Mouse (Mus musculus) testis, postnatal 14 days (tissue): Measurements from ENCODE around the gene Smoc1.

Source experiments
- DNase-seq: peaks from one replicate; pipeline ENCODE4 v3.0.0; 2021; ENCODE audit warnings: low spot score

The Smoc1 gene

DNA sequence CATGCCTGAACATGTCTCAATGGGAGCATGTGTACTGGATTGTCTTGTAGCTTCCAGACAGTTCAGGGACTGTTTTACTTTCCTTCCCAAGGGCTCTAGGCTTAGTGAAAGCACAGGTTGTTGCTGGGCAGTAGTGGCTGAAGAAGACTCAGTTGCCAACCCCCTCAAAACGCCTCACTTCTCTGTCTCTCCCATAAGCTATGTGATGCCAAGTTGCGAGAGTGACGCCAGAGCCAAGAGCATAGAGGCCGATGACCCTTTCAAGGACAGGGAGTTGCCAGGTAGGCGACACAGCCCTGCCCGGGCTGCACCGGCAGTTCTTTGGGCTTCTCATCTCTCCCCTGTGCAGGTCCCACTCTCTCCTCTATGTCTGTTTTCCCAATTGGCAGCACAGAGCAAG lies 141.4 kb downstream of the Smoc1 start:
- DNase-seq = no peak

- no peak for DNase-seq
These were observed 141.9 kb downstream of the Smoc1 start for GRCm38 (mm10) chr12:81168494-81168893.

DNA sequence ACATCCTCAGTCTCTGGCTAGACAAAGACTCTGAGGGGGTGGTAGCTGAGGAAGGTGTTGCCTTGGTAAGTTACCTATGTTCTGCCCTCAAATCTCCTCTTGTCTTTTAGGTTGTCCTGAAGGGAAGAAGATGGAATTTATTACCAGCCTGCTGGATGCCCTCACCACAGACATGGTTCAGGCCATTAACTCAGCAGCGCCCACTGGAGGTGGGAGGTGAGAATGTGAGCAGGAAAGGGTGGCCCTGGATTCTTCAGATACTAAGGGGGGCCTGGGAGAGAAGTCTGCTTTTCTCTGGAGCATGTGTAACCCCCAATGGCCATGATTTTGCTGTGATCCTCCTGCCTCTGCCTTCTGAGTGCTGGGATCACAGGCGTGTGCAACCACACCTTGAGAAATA lies 143.5 kb downstream of the Smoc1 start:
- DNase-seq = no peak

DNA sequence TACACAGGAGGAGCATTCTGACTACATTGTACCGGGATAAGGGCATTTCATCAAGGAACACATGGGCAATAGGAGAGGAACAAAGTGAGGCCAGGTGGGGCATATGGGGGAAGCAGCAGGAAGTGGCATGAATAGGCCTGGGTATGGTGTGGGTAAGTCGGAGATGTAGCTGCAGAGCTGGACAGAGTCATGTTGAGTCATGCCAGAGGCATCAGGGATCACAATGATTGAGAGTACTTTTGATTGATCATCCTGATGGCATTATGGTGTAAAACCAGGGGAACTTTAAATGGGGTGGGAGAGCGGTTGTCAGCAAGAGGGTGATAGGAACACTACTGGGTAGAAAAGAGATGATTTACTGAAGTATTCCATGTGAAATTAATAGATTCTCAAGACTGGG lies 146.4 kb downstream of the Smoc1 start:
- DNase-seq = no peak

DNA sequence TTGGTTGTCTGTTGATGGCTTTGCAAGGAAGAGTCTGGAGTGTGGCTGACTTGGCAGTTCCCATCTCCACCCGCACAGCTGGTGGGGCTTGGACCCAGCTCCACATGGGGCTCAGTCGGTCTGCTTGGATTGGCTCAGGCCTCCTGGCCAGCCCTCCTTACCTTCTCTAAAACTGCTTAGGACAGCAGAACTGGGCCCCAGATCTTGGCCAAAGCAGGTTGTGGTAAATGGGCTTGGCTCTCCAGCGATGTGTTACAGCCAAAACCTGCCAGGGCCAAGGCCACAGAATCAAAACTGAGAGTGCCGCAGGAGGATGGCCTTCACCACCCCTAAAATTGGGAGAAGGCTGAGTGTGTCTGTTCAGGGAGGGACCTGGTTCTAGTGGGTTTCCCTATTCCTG lies 147.3 kb downstream of the Smoc1 start:
- no peak for DNase-seq

- DNase-seq = no peak
These were observed 148.6 kb downstream of the Smoc1 start for GRCm38 (mm10) chr12:81175252-81175651.

DNA sequence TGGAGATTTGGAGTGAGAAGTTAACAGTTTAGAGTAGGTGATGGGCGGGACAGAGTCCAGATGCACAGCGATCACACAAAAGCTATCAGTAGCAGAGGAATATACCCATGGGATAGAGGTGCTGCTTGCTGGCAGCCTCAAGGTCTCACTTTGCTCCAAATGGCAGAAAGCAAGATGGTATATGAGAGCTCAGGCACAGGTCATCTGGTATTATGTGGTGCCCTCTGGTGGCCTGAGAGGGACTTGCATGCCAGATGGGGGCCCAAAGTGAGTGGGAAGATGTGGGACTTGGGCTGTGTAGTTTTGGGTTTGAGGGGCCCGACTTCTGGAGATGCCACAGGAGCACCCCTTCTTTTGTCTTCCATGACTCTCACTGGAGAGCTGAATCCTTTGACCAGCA lies 155.5 kb downstream of the Smoc1 start:
- DNase-seq = no peak

- no peak for DNase-seq
These were observed 158.4 kb downstream of the Smoc1 start for GRCm38 (mm10) chr12:81184967-81185366.

GRCm38 (mm10) chr12:81186081-81186480 lies 159.5 kb downstream of the Smoc1 start:
- DNase-seq = no peak

DNA sequence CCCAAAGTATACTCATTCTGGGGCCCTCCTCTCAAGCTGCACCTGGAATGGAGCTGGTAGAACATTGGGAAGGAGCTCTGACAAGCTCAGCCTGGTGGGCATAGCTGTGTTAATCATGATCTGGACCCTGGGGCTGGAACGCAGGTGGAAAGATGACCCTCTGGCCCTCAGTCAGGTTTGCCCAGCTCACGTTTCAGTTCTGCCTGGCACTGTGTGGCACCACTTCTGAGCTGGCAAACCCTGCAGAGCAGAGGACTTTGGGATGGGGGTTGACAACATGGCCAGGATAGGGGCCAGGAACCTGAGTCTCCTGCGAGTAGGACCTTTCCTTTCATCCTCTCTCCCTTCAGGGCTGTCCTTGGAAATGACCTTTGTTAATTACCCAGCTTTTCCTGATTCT lies 160.1 kb downstream of the Smoc1 start:
- no peak for DNase-seq

- no peak for DNase-seq
These were observed 161.8 kb downstream of the Smoc1 start for GRCm38 (mm10) chr12:81188423-81188822.

GRCm38 (mm10) chr12:81188996-81189395 lies 162.4 kb downstream of the Smoc1 start:
- no peak for DNase-seq

GRCm38 (mm10) chr12:81189636-81190035 lies 163.0 kb downstream of the Smoc1 start:
- DNase-seq = no peak

GRCm38 (mm10) chr12:81193968-81194367 lies 167.4 kb downstream of the Smoc1 start:
- DNase-seq = no peak

DNA sequence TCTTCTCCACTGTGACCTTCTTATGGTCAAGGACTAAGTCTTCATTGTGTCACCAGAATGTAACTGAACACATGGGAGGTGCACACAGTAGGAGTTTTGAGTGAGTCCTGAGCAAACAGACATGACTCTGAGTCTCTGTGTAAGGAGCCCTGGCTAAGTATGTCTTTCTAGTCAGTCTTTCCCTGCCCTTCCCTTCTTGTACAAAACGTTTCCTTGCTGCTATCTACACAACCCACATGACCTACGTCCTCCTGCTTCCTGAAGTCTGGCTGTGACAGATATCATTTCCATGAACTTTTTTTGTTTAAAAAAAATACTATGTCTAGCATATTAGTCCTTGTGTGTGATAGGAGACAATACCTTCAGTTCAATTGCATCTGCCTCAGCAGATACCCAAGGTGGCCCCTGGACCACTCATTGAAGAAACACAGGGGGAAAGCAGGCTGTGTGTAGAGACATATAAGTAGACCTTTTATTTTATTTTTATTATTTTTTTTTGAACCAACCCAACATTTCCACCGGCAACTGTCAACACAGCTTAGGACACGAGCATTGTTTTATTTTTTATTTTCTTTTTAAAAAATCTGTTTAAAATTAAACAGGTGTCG lies 171.0 kb downstream of the Smoc1 start:
- no peak for DNase-seq

DNA sequence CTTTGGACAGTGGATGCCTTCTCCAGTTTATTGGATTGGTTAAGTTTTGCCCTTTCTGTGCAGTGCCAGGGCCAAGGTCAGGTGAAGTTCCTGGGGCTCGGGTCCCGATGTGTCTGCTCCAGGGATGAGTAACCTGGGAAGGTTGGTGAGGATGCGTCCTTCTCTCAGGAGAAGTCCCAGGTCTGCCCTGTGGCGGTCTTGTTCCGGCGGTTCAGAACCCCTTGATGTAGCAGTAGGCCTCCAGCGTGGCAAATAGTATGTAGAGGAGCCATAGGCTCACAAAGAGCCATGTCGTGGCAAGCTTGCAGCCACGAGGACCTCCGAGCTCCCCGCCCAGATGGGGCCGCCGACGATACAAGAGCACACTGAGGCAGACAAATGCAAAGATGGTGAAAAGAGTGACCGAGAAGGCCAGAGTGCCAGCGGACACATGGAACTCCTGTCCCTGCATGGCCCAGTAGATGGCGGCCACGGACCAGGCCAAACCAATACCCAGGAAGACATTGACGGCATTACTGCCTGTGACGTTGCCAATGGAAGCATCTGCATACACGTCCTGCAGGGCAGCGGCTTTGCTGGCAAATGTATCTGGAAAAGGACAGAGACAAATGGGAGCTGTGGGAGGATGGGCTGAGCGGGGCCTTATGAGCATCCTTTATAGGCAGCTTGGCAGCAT lies 172.8 kb downstream of the Smoc1 start:
- DNase-seq = peak; percentile 29

GRCm38 (mm10) chr12:81203226-81203625 lies 176.6 kb downstream of the Smoc1 start:
- DNase-seq = no peak

GRCm38 (mm10) chr12:81205619-81206560 lies 179.3 kb downstream of the Smoc1 start:
- DNase-seq = no peak

GRCm38 (mm10) chr12:81208559-81208958 lies 182.0 kb downstream of the Smoc1 start:
- DNase-seq = no peak

- no peak for DNase-seq
These were observed 192.7 kb downstream of the Smoc1 start for GRCm38 (mm10) chr12:81219339-81219738.

GRCm38 (mm10) chr12:81223276-81223675 lies 196.7 kb downstream of the Smoc1 start:
- DNase-seq = no peak

GRCm38 (mm10) chr12:81224843-81225242 lies 198.2 kb downstream of the Smoc1 start:
- no peak for DNase-seq
